Mouse (Mus musculus) forebrain, embryonic 10.5 days (tissue): Measurements from ENCODE around the gene Pogz. TPM values are rescaled to one million over a fixed set of nuclear protein-coding genes. Genes with fewer than 3 reads are reported as not detected.

Experiments
- DNase-seq: peaks from one replicate; pipeline ENCODE4 v3.0.0-alpha.2; 2017; ENCODE audit warnings: low spot score; ENCODE audit errors: extremely low spot score
- H3K27ac ChIP-seq: fragments of 300-500 bp; sonication (generic); 2 replicates; pipeline ENCODE4 v1.5.1; 2016; ENCODE audit warnings: mild to moderate bottlenecking
- H3K27me3 ChIP-seq: fragments of 300-500 bp; sonication (generic); 2 replicates; pipeline ENCODE4 v1.6.1; 2016; ENCODE audit warnings: mild to moderate bottlenecking; ENCODE audit not compliant: poor library complexity, severe bottlenecking
- H3K36me3 ChIP-seq: fragments of 300-500 bp; sonication (generic); replicated peaks from 2 replicates; pipeline ENCODE4 v1.6.1; 2016; ENCODE audit warnings: mild to moderate bottlenecking, moderate library complexity
- H3K4me1 ChIP-seq: fragments of 300-500 bp; sonication (generic); 2 replicates; pipeline ENCODE4 v1.6.1; 2016
- H3K4me3 ChIP-seq: fragments of 300-500 bp; sonication (generic); 2 replicates; pipeline ENCODE4 v1.5.1; 2016; ENCODE audit warnings: mild to moderate bottlenecking, moderate library complexity
- H3K9me3 ChIP-seq: fragments of 300-500 bp; sonication (generic); 2 replicates; pipeline ENCODE4 v1.6.1; 2016; ENCODE audit warnings: mild to moderate bottlenecking, moderate library complexity
- WGBS: fragments of 180-500 bp; shearing (Covaris S2); methylation state at CpG from one replicate; pipeline ENCODE4 v1.1.7; 2016; 5-methylcytosine and 5-hydroxymethylcytosine counted together
- polyA plus RNA-seq: library from polyadenylated mRNA; unstranded; fragments of >200 nt; fragmentation: Nextera tagmentation; extraction: Ambion mirVana; gene quantifications from 2 replicates; pipeline ENCODE4 v1.2.1, GENCODE M21; 2016

Pogz gene
- polyA plus RNA-seq, 1 experiment from 2014 or later = 20.3 TPM

- Histone ChIP-seq H3K9me3 (0 out of 2 replicates have a peak, but pooled peaks cover 3% of the 10 kb centered on the region), H3K4me1 (peaks cover 22% of the 10 kb centered on the region), H3K36me3 (0 out of 2 replicates have a peak, but pooled peaks cover 4% of the 10 kb centered on the region), H3K4me3 (peak overlapping the region; percentile 80), H3K27ac (peak overlapping the region; percentile 99), H3K27me3 (no peaks in the 10 kb centered on the region)
- 2% methylated on average over 43 of the region's 62 CpGs for WGBS
- peak; percentile 71 for DNase-seq
Measured at GRCm38 (mm10) chr3:94837959-94838496, 661 bp downstream of the Pogz start.

- H3K36me3 ChIP-seq = 0 out of 2 replicates have a peak, but pooled peaks cover 4% of the 10 kb centered on the region
- no peaks in the 10 kb centered on the region for H3K9me3 ChIP-seq
- H3K27me3 ChIP-seq = no peaks in the 10 kb centered on the region
- peaks cover 22% of the 10 kb centered on the region for H3K4me1 ChIP-seq
- peak overlapping the region; percentile 80 for H3K4me3 ChIP-seq
- peak overlapping the region; percentile 99 for H3K27ac ChIP-seq
- WGBS = 31% methylated on average over 9 of the region's 9 CpGs
- DNase-seq = no peak
Measured at GRCm38 (mm10) chr3:94838631-94839030, 1.3 kb downstream of the Pogz start.

DNA sequence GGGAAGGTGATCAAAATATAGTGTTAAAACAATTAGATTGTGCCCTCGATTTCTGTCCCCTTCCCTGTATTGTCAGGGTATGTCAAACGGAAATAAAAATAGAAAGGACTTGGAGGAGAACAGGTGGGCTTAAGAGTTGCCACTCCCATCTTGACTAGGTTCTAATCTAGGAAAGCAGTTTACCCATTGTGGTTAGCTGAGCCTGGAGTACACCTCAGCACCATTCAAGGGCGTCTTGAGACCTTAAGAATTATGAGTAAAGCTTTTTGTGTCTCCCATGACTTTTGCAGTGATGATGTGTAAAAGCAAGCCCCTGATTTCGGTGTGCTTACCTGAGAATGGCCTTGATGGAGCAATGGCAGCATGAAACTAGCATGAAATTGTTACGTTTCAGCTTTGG is 1.7 kb downstream of the Pogz start:
- Histone ChIP-seq H3K4me3 (peak overlapping the region; percentile 80), H3K9me3 (no peaks in the 10 kb centered on the region), H3K4me1 (peaks cover 22% of the 10 kb centered on the region), H3K27ac (peak overlapping the region; percentile 99; the same call in 1 of the 2 replicates), H3K27me3 (no peaks in the 10 kb centered on the region), H3K36me3 (0 out of 2 replicates have a peak, but pooled peaks cover 4% of the 10 kb centered on the region)
- DNase-seq = no peak
- WGBS = 81% methylated on average over 5 of the region's 5 CpGs

DNA sequence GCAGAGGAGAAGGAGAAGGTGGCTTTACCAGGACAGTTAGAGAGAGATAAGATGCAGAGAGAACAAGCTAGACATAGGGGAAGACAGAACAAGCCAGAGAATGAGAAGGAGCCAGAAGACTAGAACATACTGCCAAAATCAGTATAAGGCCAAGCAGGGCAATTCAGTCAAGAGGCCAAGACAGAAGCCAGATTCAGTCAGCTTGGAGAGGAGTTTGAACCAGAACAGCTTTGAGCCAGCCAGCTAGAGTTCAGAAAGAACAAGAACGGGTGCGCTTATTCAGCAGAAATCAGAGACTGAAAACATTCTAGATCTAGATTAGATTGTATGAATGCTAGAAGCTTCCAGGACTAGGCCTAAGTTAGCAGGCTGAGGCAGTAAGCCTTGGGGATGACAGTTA is 10.0 kb downstream of the Pogz start:
- DNase-seq = no peak
- H3K4me1 ChIP-seq = peaks cover 4% of the 10 kb centered on the region; the same call in 1 of the 2 replicates
- 95% methylated on average over 2 of the region's 2 CpGs for WGBS
- no peaks in the 10 kb centered on the region for H3K9me3 ChIP-seq
- peaks cover 5% of the 10 kb centered on the region for H3K36me3 ChIP-seq
- H3K27ac ChIP-seq = no peak overlapping the region
- H3K4me3 ChIP-seq = no peak overlapping the region
- no peaks in the 10 kb centered on the region for H3K27me3 ChIP-seq

DNA sequence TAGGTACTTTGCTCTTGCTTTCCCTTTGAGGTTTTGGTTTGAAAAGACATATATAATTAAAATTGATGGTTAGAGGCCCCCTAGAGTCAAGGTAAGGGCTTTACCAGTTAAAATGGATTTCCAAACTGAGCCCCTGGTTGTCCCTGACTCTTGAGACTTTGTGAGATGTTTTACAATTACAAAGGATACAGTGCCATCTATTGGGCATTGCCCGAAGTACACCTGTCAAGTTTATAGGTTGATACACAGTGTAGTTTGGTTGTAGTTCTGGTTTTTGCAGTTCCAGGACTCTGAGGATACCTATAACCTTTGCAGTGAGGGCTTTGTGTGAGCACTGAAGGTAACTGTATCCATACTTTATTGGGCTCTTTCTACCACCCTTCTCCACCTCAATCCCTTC is 12.0 kb downstream of the Pogz start:
- peaks cover 4% of the 10 kb centered on the region; the same call in 1 of the 2 replicates for H3K4me1 ChIP-seq
- DNase-seq = peak; percentile 24
- peaks cover 14% of the 10 kb centered on the region for H3K36me3 ChIP-seq
- H3K27me3 ChIP-seq = no peaks in the 10 kb centered on the region
- H3K9me3 ChIP-seq = no peaks in the 10 kb centered on the region
- WGBS = 33% methylated on average over 1 of the region's 1 CpGs
- H3K27ac ChIP-seq = no peak overlapping the region
- no peak overlapping the region for H3K4me3 ChIP-seq

- Histone ChIP-seq H3K4me1 (no peaks in the 10 kb centered on the region), H3K36me3 (peaks cover 33% of the 10 kb centered on the region), H3K27me3 (no peaks in the 10 kb centered on the region), H3K9me3 (no peaks in the 10 kb centered on the region), H3K4me3 (no peak overlapping the region), H3K27ac (no peak overlapping the region)
- WGBS = 79% methylated on average over 3 of the region's 3 CpGs
- no peak for DNase-seq
Measured at GRCm38 (mm10) chr3:94851731-94852130, 14.4 kb downstream of the Pogz start.

DNA sequence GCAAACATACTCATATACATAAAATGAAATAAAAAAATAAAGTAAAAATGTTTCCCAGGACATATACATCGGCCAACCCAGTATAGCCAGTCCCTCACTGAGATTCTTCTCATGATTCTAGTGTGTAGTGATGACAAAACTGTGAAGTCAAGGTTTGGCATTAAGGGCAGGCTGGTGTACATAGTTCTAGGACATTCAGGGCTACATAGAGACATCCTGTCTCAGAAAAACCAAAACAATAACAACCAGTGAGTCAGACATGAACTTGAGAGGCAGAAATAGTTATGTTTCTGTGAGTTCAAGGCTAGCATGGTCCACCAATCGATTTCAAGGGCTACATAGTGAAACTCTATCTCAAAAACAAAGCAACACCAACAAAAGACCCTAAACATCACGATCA is 14.8 kb downstream of the Pogz start:
- Histone ChIP-seq H3K4me3 (no peak overlapping the region), H3K27me3 (no peaks in the 10 kb centered on the region), H3K9me3 (no peaks in the 10 kb centered on the region), H3K4me1 (no peaks in the 10 kb centered on the region), H3K36me3 (peaks cover 37% of the 10 kb centered on the region), H3K27ac (no peak overlapping the region)
- WGBS = 90% methylated on average over 3 of the region's 3 CpGs
- DNase-seq = no peak

DNA sequence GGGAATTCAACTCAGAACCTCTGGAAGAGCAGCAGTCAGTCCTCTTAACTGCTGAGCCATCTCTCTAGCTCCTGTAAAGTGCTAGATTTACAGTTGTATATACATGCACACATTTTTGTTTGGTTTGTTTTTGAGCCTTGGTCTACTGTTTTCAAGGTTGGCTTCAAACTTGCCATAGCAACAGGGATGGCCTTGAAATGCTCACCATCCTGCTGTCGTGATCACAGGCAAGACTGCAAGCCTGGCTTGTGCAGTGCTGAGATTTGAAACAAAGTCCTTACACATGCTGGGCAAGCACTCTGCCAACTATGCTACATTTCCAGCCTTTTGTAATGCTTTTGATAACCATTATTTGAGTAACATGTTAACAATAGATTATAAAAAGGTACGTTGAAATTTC is 22.1 kb downstream of the Pogz start:
- Histone ChIP-seq H3K36me3 (peaks cover 91% of the 10 kb centered on the region), H3K27me3 (no peaks in the 10 kb centered on the region), H3K4me1 (no peaks in the 10 kb centered on the region), H3K27ac (no peak overlapping the region), H3K4me3 (no peak overlapping the region), H3K9me3 (no peaks in the 10 kb centered on the region)
- WGBS = 92% methylated on average over 2 of the region's 2 CpGs
- no peak for DNase-seq

GRCm38 (mm10) chr3:94869011-94869410 is 31.6 kb downstream of the Pogz start:
- Histone ChIP-seq H3K4me3 (no peak overlapping the region), H3K4me1 (no peaks in the 10 kb centered on the region), H3K9me3 (no peaks in the 10 kb centered on the region), H3K27me3 (no peaks in the 10 kb centered on the region), H3K36me3 (peaks cover 99% of the 10 kb centered on the region), H3K27ac (no peak overlapping the region)
- WGBS = 91% methylated on average over 3 of the region's 3 CpGs
- no peak for DNase-seq

- peaks cover 100% of the 10 kb centered on the region for H3K36me3 ChIP-seq
- no peaks in the 10 kb centered on the region for H3K27me3 ChIP-seq
- H3K4me1 ChIP-seq = no peaks in the 10 kb centered on the region
- DNase-seq = no peak
- H3K4me3 ChIP-seq = no peak overlapping the region
- no peak overlapping the region for H3K27ac ChIP-seq
- H3K9me3 ChIP-seq = no peaks in the 10 kb centered on the region
- WGBS = 93% methylated on average over 6 of the region's 6 CpGs
Measured at GRCm38 (mm10) chr3:94878618-94879017, 41.3 kb downstream of the Pogz start.

DNA sequence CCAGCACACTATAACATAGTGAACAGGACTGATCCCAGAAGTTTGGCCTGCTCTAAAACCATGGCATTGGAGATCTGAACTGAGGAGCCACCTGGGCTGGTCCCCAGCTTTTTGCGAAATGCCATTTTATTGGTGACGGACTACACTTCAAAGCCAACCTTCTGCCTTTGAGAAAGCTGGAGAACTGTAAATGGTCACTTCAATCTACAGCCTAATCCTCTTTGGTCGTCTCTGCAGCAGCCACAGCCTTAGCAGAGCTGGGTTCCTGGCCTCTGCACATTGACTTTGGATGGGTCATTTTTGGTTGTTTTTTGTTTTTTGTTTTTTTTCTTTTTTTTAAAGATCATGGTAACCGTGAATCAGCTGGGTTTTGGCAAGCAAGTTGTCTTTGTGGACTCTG is 44.5 kb downstream of the Pogz start:
- H3K27ac ChIP-seq = no peak overlapping the region
- 82% methylated on average over 4 of the region's 4 CpGs for WGBS
- H3K9me3 ChIP-seq = no peaks in the 10 kb centered on the region
- no peaks in the 10 kb centered on the region for H3K27me3 ChIP-seq
- H3K36me3 ChIP-seq = peaks cover 89% of the 10 kb centered on the region
- H3K4me3 ChIP-seq = no peak overlapping the region
- H3K4me1 ChIP-seq = peaks cover 15% of the 10 kb centered on the region
- DNase-seq = no peak

- no peak overlapping the region for H3K27ac ChIP-seq
- 91% methylated on average over 3 of the region's 3 CpGs for WGBS
- H3K9me3 ChIP-seq = no peaks in the 10 kb centered on the region
- DNase-seq = no peak
- no peaks in the 10 kb centered on the region for H3K27me3 ChIP-seq
- no peak overlapping the region for H3K4me3 ChIP-seq
- H3K36me3 ChIP-seq = peaks cover 82% of the 10 kb centered on the region
- H3K4me1 ChIP-seq = peaks cover 22% of the 10 kb centered on the region
Measured at GRCm38 (mm10) chr3:94882579-94882978, 45.2 kb downstream of the Pogz start.

- Histone ChIP-seq H3K4me1 (peaks cover 23% of the 10 kb centered on the region), H3K27me3 (no peaks in the 10 kb centered on the region), H3K27ac (peak within 1 kb of the TSS; percentile 93), H3K9me3 (no peaks in the 10 kb centered on the region), H3K4me3 (peak within 1 kb of the TSS; percentile 99), H3K36me3 (peaks cover 42% of the 10 kb centered on the region)
- WGBS = 1% methylated on average over 61 of the region's 61 CpGs
- DNase-seq = peak; percentile 91
Measured at GRCm38 (mm10) chr3:94886316-94887224, 49.2 kb downstream of the Pogz start, which contains the start of gene Psmb4. Gene Psmb4 (minus strand): TSS chr3:94886961.
